Mouse (Mus musculus): ENCODE data around the gene Gm20388. TPM values are rescaled to one million over a fixed set of nuclear protein-coding genes. Genes with fewer than 3 reads are reported as not detected.
"Not testable (repeated sequence)": the region's sequence is repeated elsewhere in the genome, so short reads cannot be mapped to it uniquely, and the experiment has no call there.

The Gm20388 gene
- total and polyA plus RNA-seq, 2 experiments from 2014 or later = 51.3 TPM; not detected in 1

- H3K27ac ChIP-seq (ENCODE audit: low read depth, low read length) = no peak overlapping the region
- ATAC-seq (no peak), DNase-seq (no peak)
- peaks cover 18% of the 10 kb centered on the region for H3K4me1 ChIP-seq (ENCODE audit: insufficient read depth)
- no peaks in the 10 kb centered on the region for H3K9me3 ChIP-seq (ENCODE audit: low read length)
- no peak for TF ChIP-seq CTCF (IDR thresholded peaks at IDR 0.05; ENCODE audit: low read depth)
- H3K27me3 ChIP-seq (ENCODE audit: insufficient read depth, low read length) = no peaks in the 10 kb centered on the region
- peaks cover 4% of the 10 kb centered on the region; the same call in 1 of the 2 replicates for H3K36me3 ChIP-seq (ENCODE audit: insufficient read depth)
- H3K9ac ChIP-seq = no peak overlapping the region
- no peak overlapping the region for H3K4me2 ChIP-seq (ENCODE audit: low read depth)
- 93% methylated on average over 4 of the region's 4 CpGs for WGBS
- no peak overlapping the region for H3K4me3 ChIP-seq (ENCODE audit: low read depth, low read length)
These were observed 1678.1 kb downstream of the Gm20388 start for GRCm38 (mm10) chr8:121588750-121589149.

DNA sequence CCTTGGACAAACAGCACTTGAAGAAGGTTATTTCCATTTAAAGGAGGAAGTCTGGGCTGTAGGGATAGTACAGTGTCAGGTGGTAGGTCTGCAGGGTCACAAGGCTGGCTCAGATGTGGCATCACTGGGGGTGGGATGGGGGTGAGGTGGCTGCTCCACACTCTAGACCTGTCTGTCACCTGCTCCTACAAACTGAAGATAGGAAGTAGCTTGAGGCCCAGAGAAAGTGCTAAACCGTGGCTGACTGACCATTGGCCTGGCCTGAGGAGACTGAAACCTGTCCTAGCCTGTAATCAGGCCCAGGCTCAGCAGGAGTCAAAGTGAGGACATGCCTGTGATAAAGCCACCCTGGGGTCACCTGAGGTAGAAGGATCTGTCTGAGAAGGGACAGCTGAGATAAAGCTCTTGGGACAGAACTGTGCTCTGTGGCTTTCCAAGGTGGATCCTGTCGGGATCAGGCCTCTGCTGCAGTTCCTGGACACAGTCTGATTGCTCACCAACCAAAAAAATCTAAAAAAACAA is 1678.6 kb downstream of the Gm20388 start:
- peak overlapping the region; percentile 86; the same call in 1 of the 2 replicates for H3K4me2 ChIP-seq (ENCODE audit: low read depth)
- no peaks in the 10 kb centered on the region for H3K9me3 ChIP-seq (ENCODE audit: low read length)
- H3K4me3 ChIP-seq (ENCODE audit: low read depth, low read length) = no peak overlapping the region
- H3K27me3 ChIP-seq (ENCODE audit: insufficient read depth, low read length) = no peaks in the 10 kb centered on the region
- no peak for TF ChIP-seq CTCF (IDR thresholded peaks at IDR 0.05; ENCODE audit: low read depth)
- DNase-seq (no peak), ATAC-seq (no peak)
- H3K9ac ChIP-seq = no peak overlapping the region
- no peak overlapping the region for H3K27ac ChIP-seq (ENCODE audit: low read depth, low read length)
- 41% methylated on average over 2 of the region's 2 CpGs for WGBS
- peaks cover 18% of the 10 kb centered on the region for H3K4me1 ChIP-seq (ENCODE audit: insufficient read depth)
- H3K36me3 ChIP-seq (ENCODE audit: insufficient read depth) = peaks cover 8% of the 10 kb centered on the region; the same call in 1 of the 2 replicates

- H3K4me3 ChIP-seq (ENCODE audit: low read depth, low read length) = peak within 1 kb of the TSS; percentile 83
- no peaks in the 10 kb centered on the region for H3K27me3 ChIP-seq (ENCODE audit: insufficient read depth, low read length)
- peak within 1 kb of the TSS; percentile 86 for H3K4me2 ChIP-seq (ENCODE audit: low read depth)
- ATAC-seq (peak; percentile 85), DNase-seq (peak; percentile 99)
- H3K9ac ChIP-seq = peak within 1 kb of the TSS; percentile 89
- TF ChIP-seq CTCF (IDR thresholded peaks at IDR 0.05; ENCODE audit: low read depth) = no peak
- peak within 1 kb of the TSS; percentile 87 for H3K27ac ChIP-seq (ENCODE audit: low read depth, low read length)
- WGBS = 2% methylated on average over 94 of the region's 94 CpGs
- no peaks in the 10 kb centered on the region for H3K9me3 ChIP-seq (ENCODE audit: low read length)
- peaks cover 17% of the 10 kb centered on the region for H3K36me3 ChIP-seq (ENCODE audit: insufficient read depth)
- peaks cover 18% of the 10 kb centered on the region for H3K4me1 ChIP-seq (ENCODE audit: insufficient read depth)
These were observed 1679.8 kb downstream of the Gm20388 start, which contains the start of gene Map1lc3b for GRCm38 (mm10) chr8:121590203-121591177. TSS of gene Map1lc3b (plus strand) at chr8:121590361.

GRCm38 (mm10) chr8:121591178-121592066 is 1680.8 kb downstream of the Gm20388 start:
- H3K36me3 ChIP-seq (ENCODE audit: insufficient read depth) = peaks cover 24% of the 10 kb centered on the region
- peaks cover 15% of the 10 kb centered on the region for H3K4me1 ChIP-seq (ENCODE audit: insufficient read depth)
- H3K9ac ChIP-seq = peak overlapping the region; percentile 89
- WGBS = 16% methylated on average over 20 of the region's 20 CpGs
- ATAC-seq (0 out of 2 replicates have a peak, but pooled peaks have one; percentile 10), DNase-seq (peak; percentile 57)
- H3K27ac ChIP-seq (ENCODE audit: low read depth, low read length) = peak overlapping the region; percentile 87; the same call in 1 of the 2 replicates
- H3K27me3 ChIP-seq (ENCODE audit: insufficient read depth, low read length) = no peaks in the 10 kb centered on the region
- H3K4me3 ChIP-seq (ENCODE audit: low read depth, low read length) = peak overlapping the region; percentile 83
- peak overlapping the region; percentile 86 for H3K4me2 ChIP-seq (ENCODE audit: low read depth)
- TF ChIP-seq CTCF (IDR thresholded peaks at IDR 0.05; ENCODE audit: low read depth) = peak; percentile 58
- no peaks in the 10 kb centered on the region for H3K9me3 ChIP-seq (ENCODE audit: low read length)

DNA sequence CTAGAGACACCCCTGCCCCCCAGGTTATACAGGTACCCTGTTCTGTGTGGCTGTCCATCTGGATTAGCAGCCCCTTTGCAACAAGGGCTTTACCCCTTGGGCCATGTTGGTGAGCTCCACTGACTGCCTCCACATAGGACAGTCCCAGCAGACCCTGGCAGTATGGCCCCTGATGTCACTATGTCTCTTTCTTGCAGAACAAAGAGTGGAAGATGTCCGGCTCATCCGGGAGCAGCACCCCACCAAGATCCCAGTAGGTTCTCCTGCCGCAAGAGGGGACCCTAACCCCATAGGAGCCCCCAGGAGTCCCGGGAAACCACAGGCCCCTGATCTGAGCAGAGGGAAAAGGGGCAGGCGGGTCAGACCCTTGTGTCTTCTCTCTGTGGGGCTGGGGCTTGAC is 1682.7 kb downstream of the Gm20388 start:
- Histone ChIP-seq H3K9ac (no peak overlapping the region), H3K4me3 (ENCODE audit: low read depth, low read length) (no peak overlapping the region), H3K4me1 (ENCODE audit: insufficient read depth) (peaks cover 15% of the 10 kb centered on the region), H3K9me3 (ENCODE audit: low read length) (no peaks in the 10 kb centered on the region), H3K27ac (ENCODE audit: low read depth, low read length) (no peak overlapping the region), H3K27me3 (ENCODE audit: insufficient read depth, low read length) (no peaks in the 10 kb centered on the region), H3K4me2 (ENCODE audit: low read depth) (no peak overlapping the region), H3K36me3 (ENCODE audit: insufficient read depth) (peaks cover 39% of the 10 kb centered on the region)
- no peak for ATAC-seq
- 87% methylated on average over 5 of the region's 5 CpGs for WGBS
- no peak for TF ChIP-seq CTCF (IDR thresholded peaks at IDR 0.05; ENCODE audit: low read depth)
- no peak for DNase-seq

DNA sequence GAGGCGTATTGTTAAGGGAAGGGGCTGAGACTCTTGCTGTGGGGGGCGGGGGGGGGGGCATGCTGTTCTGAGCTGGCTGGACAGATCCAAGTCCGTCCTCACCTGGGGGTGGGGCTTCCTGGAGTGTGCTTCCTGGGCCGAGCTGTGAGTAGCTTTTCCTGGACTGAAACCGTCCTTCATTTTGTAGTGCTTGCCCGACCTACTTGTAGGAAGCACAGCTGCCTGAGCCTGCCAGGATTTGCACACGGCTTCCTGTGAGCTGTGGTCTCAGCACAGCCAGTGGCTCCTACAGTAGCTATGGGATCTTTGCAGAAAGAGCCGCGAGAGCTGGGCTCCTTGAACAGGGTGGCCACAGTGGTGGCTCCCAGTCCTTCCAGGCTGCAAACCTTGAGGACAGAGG is 1683.3 kb downstream of the Gm20388 start:
- Histone ChIP-seq H3K27me3 (ENCODE audit: insufficient read depth, low read length) (no peaks in the 10 kb centered on the region), H3K4me3 (ENCODE audit: low read depth, low read length) (no peak overlapping the region), H3K9ac (no peak overlapping the region), H3K27ac (ENCODE audit: low read depth, low read length) (no peak overlapping the region), H3K4me2 (ENCODE audit: low read depth) (no peak overlapping the region), H3K4me1 (ENCODE audit: insufficient read depth) (peaks cover 15% of the 10 kb centered on the region), H3K9me3 (ENCODE audit: low read length) (no peaks in the 10 kb centered on the region), H3K36me3 (ENCODE audit: insufficient read depth) (peaks cover 40% of the 10 kb centered on the region)
- ATAC-seq (no peak), DNase-seq (no peak)
- WGBS = 74% methylated on average over 9 of the region's 9 CpGs
- TF ChIP-seq CTCF (IDR thresholded peaks at IDR 0.05; ENCODE audit: low read depth) = no peak

DNA sequence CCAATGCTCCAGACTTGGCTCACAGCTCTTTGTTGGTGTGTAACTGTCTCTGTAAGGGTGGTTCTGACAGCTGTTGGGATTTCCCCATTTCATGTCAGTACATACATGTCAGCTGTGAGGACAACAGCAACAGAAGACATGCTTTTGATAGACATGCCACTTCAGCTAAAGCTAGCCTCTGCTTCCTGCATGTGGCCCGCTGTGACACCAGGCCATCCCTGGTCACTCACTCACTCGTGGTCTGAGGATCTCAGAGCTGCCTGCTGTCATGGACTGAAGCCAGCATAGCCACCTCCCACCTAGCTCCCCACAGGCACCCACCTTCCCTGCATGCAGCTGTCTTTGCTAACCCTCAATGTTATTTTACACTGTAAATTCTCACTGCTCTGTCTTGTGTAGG is 1686.9 kb downstream of the Gm20388 start:
- not testable (repeated sequence) for H3K4me2 ChIP-seq (ENCODE audit: low read depth); H3K4me1 ChIP-seq (ENCODE audit: insufficient read depth); DNase-seq; H3K27me3 ChIP-seq (ENCODE audit: insufficient read depth, low read length); H3K9me3 ChIP-seq (ENCODE audit: low read length); H3K4me3 ChIP-seq (ENCODE audit: low read depth, low read length); ATAC-seq; H3K9ac ChIP-seq; H3K27ac ChIP-seq (ENCODE audit: low read depth, low read length)
- 67% methylated on average over 2 of the region's 2 CpGs for WGBS
- H3K36me3 ChIP-seq (ENCODE audit: insufficient read depth) = peaks cover 72% of the 10 kb centered on the region

Data from forebrain, postnatal 0 days (tissue).